Mouse (Mus musculus) fat pad, adult 2 months (tissue): ENCODE measurements around the gene Ypel4.

Experiments
- DNase-seq: peaks from one replicate; pipeline ENCODE4 v3.0.0-alpha.2; 2011; ENCODE audit warnings: low read depth, low spot score; ENCODE audit errors: extremely low read depth

The Ypel4 gene

GRCm38 (mm10) chr2:84758542-84759127 is 24.8 kb downstream of the Ypel4 start:
- no peak for DNase-seq

GRCm38 (mm10) chr2:84760777-84761176 is 26.9 kb downstream of the Ypel4 start:
- DNase-seq: no peak

GRCm38 (mm10) chr2:84761309-84761708 is 27.5 kb downstream of the Ypel4 start:
- DNase-seq: no peak

- DNase-seq: no peak
Measured at GRCm38 (mm10) chr2:84761840-84762239, 28.0 kb downstream of the Ypel4 start.

- no peak for DNase-seq
Measured at GRCm38 (mm10) chr2:84762295-84762694, 28.4 kb downstream of the Ypel4 start.

- DNase-seq: no peak
Measured at GRCm38 (mm10) chr2:84762818-84763217, 29.0 kb downstream of the Ypel4 start.

GRCm38 (mm10) chr2:84770501-84770900 is 36.6 kb downstream of the Ypel4 start:
- DNase-seq: no peak

- no peak for DNase-seq
Measured at GRCm38 (mm10) chr2:84772454-84772853, 38.6 kb downstream of the Ypel4 start.

- DNase-seq: no peak
Measured at GRCm38 (mm10) chr2:84773195-84773594, 39.3 kb downstream of the Ypel4 start.

GRCm38 (mm10) chr2:84774751-84775150 is 40.9 kb downstream of the Ypel4 start:
- DNase-seq: no peak

- DNase-seq: no peak
Measured at GRCm38 (mm10) chr2:84775241-84775640, 41.4 kb downstream of the Ypel4 start, which contains the start of gene Serping1. Gene Serping1, minus strand, starts transcription at chr2:84775444.

GRCm38 (mm10) chr2:84775665-84776064 is 41.8 kb downstream of the Ypel4 start:
- DNase-seq: no peak

- DNase-seq: no peak
Measured at GRCm38 (mm10) chr2:84777706-84778105, 43.8 kb downstream of the Ypel4 start.

- DNase-seq: no peak
Measured at GRCm38 (mm10) chr2:84779210-84779609, 45.4 kb downstream of the Ypel4 start.

- DNase-seq: no peak
Measured at GRCm38 (mm10) chr2:84783315-84783714, 49.5 kb downstream of the Ypel4 start.

GRCm38 (mm10) chr2:84783840-84784566 is 50.1 kb downstream of the Ypel4 start:
- no peak for DNase-seq
